Mouse (Mus musculus): ENCODE measurements at regions not wholly inside any gene's neighbourhood (a gene's known extent, or its start where the extent isn't known, plus 50 kb on each side); places are given as distances from the start of the nearest gene placed in this dataset.

DNA sequence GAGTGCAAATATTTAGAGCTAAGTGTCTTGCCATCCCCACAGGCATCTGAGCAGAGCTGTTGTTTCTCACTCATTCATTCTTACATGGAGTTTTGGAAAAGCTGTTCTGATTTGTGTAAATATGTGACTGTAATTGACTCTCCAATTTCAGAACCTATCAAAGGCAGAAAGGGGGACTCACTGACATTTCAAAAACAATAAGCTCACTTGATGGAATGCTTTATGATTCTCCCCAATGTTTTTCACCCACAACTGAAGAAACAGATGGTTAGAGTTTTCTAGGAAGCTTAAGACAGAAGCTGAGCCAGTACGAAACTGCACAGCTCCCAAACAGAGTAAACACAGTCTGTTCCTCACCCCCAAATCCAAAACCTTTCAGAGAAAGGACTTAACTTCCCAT is 460.1 kb upstream of the Etaa1 start:
- TF ChIP-seq CTCF (IDR thresholded peaks at IDR 0.05; ENCODE audit: extremely low read depth, insufficient read depth, insufficient read length, insufficient replicate concordance) (no peak), POLR2A (IDR thresholded peaks at IDR 0.05; ENCODE audit: low read depth, low read length) (no peak)

All from spleen, adult 2 months (tissue).